Mouse (Mus musculus) midbrain, embryonic 16.5 days (tissue): ENCODE measurements around the gene Tmem171. TPM values are rescaled to one million over a fixed set of nuclear protein-coding genes. Genes with fewer than 3 reads are reported as not detected.
A peak's percentile ranks its signal among the peaks of the same experiment; 100 is the strongest.

Experiments
- ATAC-seq: fragments of 200-750 bp; cut with Nextera tagmentation; 2 replicates; pipeline ENCODE4 v1.8.0; 2017; ENCODE audit warnings: moderate TSS enrichment
- H3K27ac ChIP-seq: fragments of 300-500 bp; sonication (generic); 2 replicates; pipeline ENCODE4 v1.5.1; 2014; ENCODE audit warnings: mild to moderate bottlenecking, low read length, mixed read lengths
- H3K27me3 ChIP-seq: fragments of 300-500 bp; sonication (generic); 2 replicates; pipeline ENCODE4 v1.6.1; 2014; ENCODE audit warnings: low read depth, low read length, mixed read lengths; ENCODE audit not compliant: control insufficient read depth, insufficient read depth
- H3K36me3 ChIP-seq: fragments of 300-500 bp; sonication (generic); 2 replicates; pipeline ENCODE4 v1.6.1; 2014; ENCODE audit warnings: mild to moderate bottlenecking, low read length, moderate library complexity, mixed read lengths; ENCODE audit not compliant: control insufficient read depth, insufficient read depth
- H3K4me1 ChIP-seq: fragments of 300-500 bp; sonication (generic); 2 replicates; pipeline ENCODE4 v1.6.1; 2014; ENCODE audit warnings: mild to moderate bottlenecking, low read length, mixed read lengths; ENCODE audit not compliant: control insufficient read depth, insufficient read depth
- H3K4me2 ChIP-seq: fragments of 300-500 bp; sonication (generic); 2 replicates; pipeline ENCODE4 v1.6.1; 2014; ENCODE audit warnings: mild to moderate bottlenecking, low read length, mixed read lengths
- H3K4me3 ChIP-seq: fragments of 300-500 bp; sonication (generic); 2 replicates; pipeline ENCODE4 v1.5.1; 2014; ENCODE audit warnings: low read depth, mild to moderate bottlenecking, low read length, moderate library complexity, mixed read lengths
- H3K9ac ChIP-seq: fragments of 300-500 bp; sonication (generic); 2 replicates; pipeline ENCODE4 v1.6.1; 2014; ENCODE audit warnings: low read depth, low read length, mixed read lengths
- H3K9me3 ChIP-seq: fragments of 300-500 bp; sonication (generic); replicated peaks from 2 replicates; pipeline ENCODE4 v1.6.1; 2014; ENCODE audit warnings: mild to moderate bottlenecking, low read length, mixed read lengths; ENCODE audit not compliant: control insufficient read depth, poor library complexity, severe bottlenecking
- WGBS: fragments of 180-500 bp; shearing (Covaris S2); extraction: QIAGEN DNeasy Blood & Tissue Kit; methylation state at CpG from one replicate; pipeline ENCODE4 v1.1.7; 2014; 5-methylcytosine and 5-hydroxymethylcytosine counted together
- polyA plus RNA-seq: library from polyadenylated mRNA; unstranded; fragments of >200 nt; fragmentation: Nextera tagmentation; extraction: Ambion mirVana; gene quantifications from 2 replicates; pipeline ENCODE4 v1.2.1, GENCODE M21; 2015

Tmem171 gene
- polyA plus RNA-seq, 1 experiment from 2014 or later: not detected

- Histone ChIP-seq H3K4me3 (no peak overlapping the region), H3K4me1 (no peaks in the 10 kb centered on the region), H3K9me3 (0 out of 2 replicates have a peak, but pooled peaks cover 2% of the 10 kb centered on the region), H3K27ac (no peak overlapping the region), H3K4me2 (no peak overlapping the region), H3K27me3 (no peaks in the 10 kb centered on the region), H3K9ac (no peak overlapping the region), H3K36me3 (no peaks in the 10 kb centered on the region)
- ATAC-seq: no peak
- WGBS: 88% methylated on average over 10 of the region's 10 CpGs
These were observed 29.4 kb downstream of the Tmem171 start for GRCm38 (mm10) chr13:98665240-98665639.

- 85% methylated on average over 4 of the region's 4 CpGs for WGBS
- Histone ChIP-seq H3K4me1 (no peaks in the 10 kb centered on the region), H3K36me3 (no peaks in the 10 kb centered on the region), H3K9me3 (0 out of 2 replicates have a peak, but pooled peaks cover 2% of the 10 kb centered on the region), H3K27ac (no peak overlapping the region), H3K27me3 (no peaks in the 10 kb centered on the region), H3K4me3 (no peak overlapping the region), H3K9ac (no peak overlapping the region), H3K4me2 (no peak overlapping the region)
- ATAC-seq: no peak
These were observed 32.4 kb downstream of the Tmem171 start for GRCm38 (mm10) chr13:98662173-98662675.

- no peak overlapping the region for H3K4me2 ChIP-seq
- 0 out of 2 replicates have a peak overlapping the region, but pooled peaks have one; percentile 38 for H3K27ac ChIP-seq
- H3K4me3 ChIP-seq: no peak overlapping the region
- H3K9me3 ChIP-seq: no peaks in the 10 kb centered on the region
- no peaks in the 10 kb centered on the region for H3K36me3 ChIP-seq
- no peaks in the 10 kb centered on the region for H3K4me1 ChIP-seq
- no peak overlapping the region for H3K9ac ChIP-seq
- ATAC-seq: 0 out of 2 replicates have a peak, but pooled peaks have one; percentile 54
- 72% methylated on average over 16 of the region's 16 CpGs for WGBS
- H3K27me3 ChIP-seq: no peaks in the 10 kb centered on the region
These were observed 38.6 kb downstream of the Tmem171 start for GRCm38 (mm10) chr13:98656034-98656471.

- WGBS: 92% methylated on average over 4 of the region's 4 CpGs
- no peak overlapping the region for H3K4me3 ChIP-seq
- ATAC-seq: no peak
- H3K4me1 ChIP-seq: no peaks in the 10 kb centered on the region
- H3K27ac ChIP-seq: no peak overlapping the region
- no peak overlapping the region for H3K4me2 ChIP-seq
- H3K27me3 ChIP-seq: no peaks in the 10 kb centered on the region
- no peak overlapping the region for H3K9ac ChIP-seq
- no peaks in the 10 kb centered on the region for H3K36me3 ChIP-seq
- H3K9me3 ChIP-seq: no peaks in the 10 kb centered on the region
These were observed 39.3 kb downstream of the Tmem171 start for GRCm38 (mm10) chr13:98655346-98655745.

- no peak for ATAC-seq
- 86% methylated on average over 10 of the region's 10 CpGs for WGBS
- no peaks in the 10 kb centered on the region for H3K36me3 ChIP-seq
- no peaks in the 10 kb centered on the region for H3K9me3 ChIP-seq
- no peak overlapping the region for H3K4me2 ChIP-seq
- H3K9ac ChIP-seq: no peak overlapping the region
- no peaks in the 10 kb centered on the region for H3K4me1 ChIP-seq
- H3K27ac ChIP-seq: no peak overlapping the region
- H3K27me3 ChIP-seq: no peaks in the 10 kb centered on the region
- no peak overlapping the region for H3K4me3 ChIP-seq
These were observed 40.3 kb downstream of the Tmem171 start for GRCm38 (mm10) chr13:98654129-98654939.

GRCm38 (mm10) chr13:98652194-98652593 lies 42.4 kb downstream of the Tmem171 start:
- no peaks in the 10 kb centered on the region for H3K9me3 ChIP-seq
- ATAC-seq: no peak
- no peak overlapping the region for H3K4me3 ChIP-seq
- H3K4me1 ChIP-seq: no peaks in the 10 kb centered on the region
- H3K36me3 ChIP-seq: no peaks in the 10 kb centered on the region
- WGBS: 92% methylated on average over 2 of the region's 2 CpGs
- H3K9ac ChIP-seq: no peak overlapping the region
- H3K4me2 ChIP-seq: no peak overlapping the region
- H3K27me3 ChIP-seq: no peaks in the 10 kb centered on the region
- H3K27ac ChIP-seq: no peak overlapping the region

GRCm38 (mm10) chr13:98651228-98651977 lies 43.2 kb downstream of the Tmem171 start:
- no peak overlapping the region for H3K4me3 ChIP-seq
- no peak overlapping the region for H3K4me2 ChIP-seq
- no peak overlapping the region for H3K27ac ChIP-seq
- no peaks in the 10 kb centered on the region for H3K4me1 ChIP-seq
- no peak for ATAC-seq
- no peak overlapping the region for H3K9ac ChIP-seq
- no peaks in the 10 kb centered on the region for H3K36me3 ChIP-seq
- 70% methylated on average over 17 of the region's 17 CpGs for WGBS
- no peaks in the 10 kb centered on the region for H3K27me3 ChIP-seq
- H3K9me3 ChIP-seq: no peaks in the 10 kb centered on the region

GRCm38 (mm10) chr13:98647775-98648568 lies 46.7 kb downstream of the Tmem171 start:
- Histone ChIP-seq H3K4me2 (no peak overlapping the region), H3K27ac (no peak overlapping the region), H3K4me1 (no peaks in the 10 kb centered on the region), H3K4me3 (no peak overlapping the region), H3K27me3 (no peaks in the 10 kb centered on the region), H3K36me3 (no peaks in the 10 kb centered on the region), H3K9me3 (no peaks in the 10 kb centered on the region), H3K9ac (no peak overlapping the region)
- WGBS: 89% methylated on average over 22 of the region's 22 CpGs
- ATAC-seq: no peak
